Mouse (Mus musculus): ENCODE results near the gene Zmynd8.

Gene Zmynd8

DNA sequence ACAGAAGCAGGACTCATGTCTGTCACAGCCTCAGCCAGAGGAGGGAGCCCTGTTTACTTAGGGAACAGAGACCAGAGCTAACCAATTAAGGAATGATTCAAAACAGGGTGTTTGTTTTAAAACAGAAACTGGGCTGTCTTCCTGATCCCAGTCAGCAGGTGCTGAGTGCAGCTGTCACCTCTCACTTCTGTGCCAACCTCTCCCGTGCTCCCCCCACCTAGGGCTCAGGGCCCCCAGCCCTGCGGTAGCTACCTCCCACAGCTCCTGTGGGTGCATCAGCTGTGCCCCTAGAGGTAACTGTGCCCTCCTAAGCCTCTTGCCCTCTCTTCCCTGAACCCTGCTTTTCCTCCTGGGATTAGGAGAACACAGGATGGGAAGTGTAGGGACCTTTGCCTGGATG lies 162.5 kb downstream of the Zmynd8 start:
- no peak for DNase-seq
